Mouse (Mus musculus) kidney, postnatal 25 days (tissue): ENCODE results near the gene Pars2.
A peak's percentile ranks its signal among the peaks of the same experiment; 100 is the strongest.

ENCODE experiments used
- DNase-seq, 2 experiments: peaks; one replicate each; pipeline ENCODE4 v3.0.0; 2021; ENCODE audit warnings: mixed read lengths in 2 of 2

Gene Pars2

DNA sequence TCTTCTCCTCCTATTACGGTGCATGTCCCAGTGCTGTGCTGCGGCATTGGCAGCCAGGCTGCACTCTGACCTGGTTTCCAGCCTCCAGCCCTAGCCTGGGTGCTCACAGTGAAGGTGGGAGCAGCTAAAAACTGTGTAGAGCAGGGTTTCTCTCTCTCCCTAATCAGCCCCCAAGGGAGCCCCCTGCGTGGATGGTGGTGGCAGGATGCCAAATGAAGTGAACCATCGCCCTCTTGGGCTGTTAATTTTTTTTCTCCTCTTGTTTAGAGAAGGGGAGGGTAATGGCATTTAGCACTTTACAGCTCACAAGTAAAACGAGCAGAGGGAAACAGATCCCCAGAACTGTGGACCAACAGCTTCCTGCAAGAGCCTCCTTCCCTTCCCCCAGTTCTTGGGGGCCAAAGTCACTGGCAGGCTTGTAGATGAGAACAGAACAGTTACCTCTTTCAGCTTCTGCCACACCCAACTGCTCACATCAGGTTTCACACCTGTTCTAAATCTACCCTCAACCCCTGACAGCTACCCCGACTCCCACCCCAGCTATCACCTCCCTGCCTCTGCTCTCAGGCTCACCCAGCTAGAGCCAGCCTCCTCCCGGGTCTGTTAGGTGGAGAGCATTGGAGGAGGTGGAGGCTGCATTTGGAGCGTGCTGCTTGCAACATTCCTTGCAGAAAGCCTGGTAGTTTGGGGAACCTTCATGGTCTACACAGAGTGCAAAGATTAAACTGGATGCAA, 7.2 kb upstream of the Pars2 start:
- peak; percentile 52 to 62 for DNase-seq

DNA sequence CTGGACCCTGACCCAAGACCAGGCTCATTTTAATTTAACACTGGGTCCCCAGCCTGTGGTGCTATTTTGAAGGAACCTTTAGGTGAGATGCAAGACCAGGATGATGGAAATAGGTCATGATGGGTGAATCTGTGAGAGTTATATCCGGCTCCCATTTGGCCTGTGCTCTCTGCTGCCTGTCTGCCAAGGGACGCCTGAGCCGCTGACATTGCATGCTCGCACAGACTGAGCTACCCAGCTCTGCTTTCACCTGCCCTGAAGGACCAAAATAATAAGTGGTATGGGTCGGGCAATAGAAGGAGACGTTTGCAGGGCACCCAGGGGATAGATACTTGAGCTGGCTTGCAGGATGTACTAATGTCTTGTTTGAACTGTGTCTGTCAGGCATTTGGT, 6.7 kb upstream of the Pars2 start:
- DNase-seq, result no peak

DNA sequence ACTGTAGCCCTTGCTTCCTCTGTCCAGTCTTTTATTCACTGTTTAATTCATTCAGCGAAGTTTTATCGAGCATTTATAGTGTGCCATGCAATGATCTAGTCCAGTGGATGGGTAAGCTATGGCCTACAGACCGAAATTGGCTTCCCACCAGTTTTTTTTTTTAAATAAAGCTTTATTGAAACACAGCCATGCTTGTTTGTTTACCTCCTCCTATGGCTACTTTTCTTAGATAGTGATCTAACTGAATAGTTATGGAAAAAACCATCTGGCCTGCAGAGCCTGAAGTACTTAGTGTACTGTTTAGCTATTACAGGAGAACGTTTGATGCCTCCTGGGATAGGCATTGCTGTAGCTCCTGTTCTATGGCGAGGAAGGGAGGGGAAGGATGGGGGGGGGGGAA, 5.1 kb upstream of the Pars2 start:
- no peak for DNase-seq

DNA sequence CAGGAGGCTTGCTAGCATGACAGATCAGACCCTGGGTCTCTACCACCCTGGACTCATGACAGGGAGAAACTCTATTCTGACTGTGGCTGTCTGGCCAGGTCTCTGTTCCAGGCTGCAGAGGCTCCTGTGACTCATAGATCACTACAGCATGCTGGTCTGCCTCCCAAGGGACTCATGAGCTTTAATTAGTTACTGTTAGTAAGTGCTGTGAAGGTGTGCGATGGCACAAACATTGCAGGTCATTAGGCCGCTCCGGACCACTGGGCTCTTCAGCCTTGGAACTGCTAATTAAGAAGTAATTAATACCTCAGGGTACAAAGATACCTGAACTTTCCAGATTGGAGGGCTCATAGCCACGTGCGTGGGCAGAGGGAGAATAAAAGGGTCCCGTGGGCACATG, 3.7 kb upstream of the Pars2 start:
- DNase-seq, result peak in 1 of 2 experiments; percentile 58

DNA sequence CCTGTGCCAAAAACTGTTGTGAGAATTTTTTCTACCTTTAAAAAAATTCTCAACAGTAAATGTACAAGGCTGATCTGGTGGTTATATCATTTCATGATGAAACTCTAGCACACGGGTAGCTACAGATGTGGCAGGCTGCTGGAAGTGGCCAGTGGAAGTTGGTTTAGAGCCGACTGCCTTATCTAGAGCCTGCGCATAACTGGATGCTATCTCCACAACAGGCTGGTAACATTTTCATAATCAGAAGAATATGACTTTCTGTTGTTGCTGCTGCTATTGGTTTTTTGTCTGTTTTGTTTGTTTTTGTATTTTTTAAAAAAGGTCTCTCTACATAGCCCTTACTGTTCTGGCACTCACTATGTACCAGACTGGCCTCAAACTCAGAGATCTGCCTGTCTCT, 1.7 kb downstream of the Pars2 start:
- DNase-seq, result no peak

DNA sequence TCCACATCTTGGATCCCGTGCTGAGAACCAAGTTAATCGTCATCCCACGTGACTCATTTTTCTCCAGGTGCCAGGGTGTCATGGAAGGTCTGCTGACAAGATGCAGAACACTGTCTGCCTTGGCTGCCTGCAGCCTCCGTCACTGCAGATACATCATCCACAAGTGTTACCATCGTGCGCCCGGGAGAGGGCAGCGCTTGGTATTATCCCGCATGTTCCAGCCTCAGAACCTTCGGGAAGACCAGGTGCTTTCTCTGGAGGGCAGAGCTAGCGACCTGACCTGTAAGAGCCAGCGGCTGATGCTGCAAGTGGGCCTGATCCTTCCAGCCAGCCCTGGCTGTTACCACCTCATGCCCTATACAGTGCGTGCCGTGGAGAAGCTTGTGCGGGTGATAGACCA, 2.2 kb downstream of the Pars2 start:
- DNase-seq, result no peak

DNA sequence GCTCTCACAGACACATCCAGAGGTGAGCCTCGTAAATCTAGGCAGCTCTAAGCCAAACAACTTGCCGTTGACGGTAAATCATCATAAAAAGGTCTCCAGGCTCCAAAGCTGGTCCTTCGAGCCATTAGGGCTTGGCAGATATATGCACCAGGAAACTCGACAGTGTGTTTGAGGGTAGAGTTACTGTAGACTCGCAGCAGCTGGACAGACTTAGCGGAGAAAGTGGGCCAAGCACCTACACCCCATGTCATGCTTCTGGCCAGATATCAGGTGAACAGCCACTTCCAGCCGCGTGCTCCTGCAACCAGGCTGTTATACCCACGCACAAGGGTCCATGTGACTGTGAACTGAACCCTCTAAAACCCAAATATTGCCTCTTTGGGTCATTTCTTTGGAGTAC, 4.8 kb downstream of the Pars2 start:
- DNase-seq, result no peak

DNA sequence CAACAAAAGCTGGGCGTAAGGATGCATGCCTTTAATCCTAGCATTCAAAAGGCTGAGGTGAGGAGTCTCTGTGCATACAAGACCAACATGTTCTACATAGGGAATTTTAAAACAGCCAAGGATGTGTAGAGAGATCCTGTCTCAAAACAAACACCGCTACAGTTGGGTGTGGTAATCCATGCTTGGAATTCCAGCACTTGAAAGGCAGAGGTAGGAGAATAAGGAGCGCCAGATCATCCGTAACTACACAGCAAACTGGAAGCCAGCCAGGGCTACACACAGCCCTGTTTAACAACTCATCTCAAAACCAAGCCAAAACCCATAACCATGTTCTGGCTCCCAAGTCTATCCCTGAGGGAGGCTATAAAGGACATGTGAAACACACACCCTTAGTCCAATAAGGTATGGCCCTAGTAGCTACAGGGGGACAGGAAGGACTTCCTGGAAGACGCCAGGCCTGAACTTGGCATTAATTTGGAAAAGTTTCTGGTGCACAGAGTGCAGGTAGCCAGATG, 13.1 kb downstream of the Pars2 start:
- peak in 1 of 2 experiments; percentile 35 for DNase-seq

DNA sequence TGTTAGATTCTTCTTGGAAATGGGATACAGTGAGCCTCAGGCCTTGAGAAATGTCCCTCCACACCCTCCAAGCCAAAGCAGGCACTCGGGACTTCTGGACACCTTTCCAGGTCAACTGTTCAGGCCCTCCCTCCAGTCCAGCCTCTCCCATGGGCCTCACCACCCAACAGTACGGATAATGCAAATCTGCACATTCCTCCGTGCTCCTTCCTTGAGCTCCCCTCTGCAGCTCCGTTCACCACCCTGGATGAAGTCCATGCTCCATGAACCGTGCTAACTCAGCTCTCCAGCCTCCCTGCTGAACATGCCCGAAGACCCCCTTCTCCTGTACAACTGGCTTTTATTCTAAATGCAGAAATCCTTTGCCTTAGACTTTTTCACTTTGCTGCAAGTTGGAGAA, 13.8 kb downstream of the Pars2 start:
- peak; percentile 62 to 82 for DNase-seq

DNA sequence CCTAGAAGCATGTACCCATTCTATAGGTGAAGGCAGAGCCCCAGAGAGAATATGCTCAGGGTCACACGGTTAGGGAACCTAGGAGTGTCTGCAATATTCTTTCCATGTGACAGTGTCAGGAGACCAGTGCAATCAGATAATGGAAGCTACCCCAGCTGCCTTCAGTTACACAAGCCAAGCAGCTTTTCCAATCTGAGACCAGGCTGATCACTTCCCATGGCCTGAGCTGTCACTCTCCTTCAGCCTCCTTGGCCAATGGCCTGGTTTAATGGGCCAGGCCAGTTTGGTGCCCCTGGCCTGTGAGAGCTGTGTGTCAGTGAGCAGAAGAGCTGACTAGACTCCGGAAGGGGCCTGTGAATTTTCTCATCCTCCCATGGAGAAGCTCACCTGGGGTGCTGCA, 14.4 kb downstream of the Pars2 start:
- no peak for DNase-seq

DNA sequence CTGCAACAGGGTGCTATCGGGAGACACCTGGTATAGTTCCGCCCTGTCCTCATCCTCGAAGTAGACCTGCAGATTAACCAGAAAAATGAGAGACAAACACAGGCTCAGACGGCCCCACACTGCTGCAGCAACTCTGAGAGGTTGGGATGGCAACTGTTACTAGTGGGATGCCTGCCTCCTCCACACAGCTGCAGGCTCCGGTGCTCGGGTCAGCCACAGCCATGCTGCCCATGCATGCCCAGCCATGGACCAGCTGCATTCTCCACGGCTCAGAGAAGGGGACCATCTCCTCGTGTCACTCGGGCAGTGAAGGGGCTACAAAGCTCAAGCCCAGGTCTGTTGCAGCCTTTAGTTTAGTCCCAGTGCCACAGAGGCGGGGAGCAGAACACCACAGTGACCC, 14.8 kb downstream of the Pars2 start:
- no peak for DNase-seq

DNA sequence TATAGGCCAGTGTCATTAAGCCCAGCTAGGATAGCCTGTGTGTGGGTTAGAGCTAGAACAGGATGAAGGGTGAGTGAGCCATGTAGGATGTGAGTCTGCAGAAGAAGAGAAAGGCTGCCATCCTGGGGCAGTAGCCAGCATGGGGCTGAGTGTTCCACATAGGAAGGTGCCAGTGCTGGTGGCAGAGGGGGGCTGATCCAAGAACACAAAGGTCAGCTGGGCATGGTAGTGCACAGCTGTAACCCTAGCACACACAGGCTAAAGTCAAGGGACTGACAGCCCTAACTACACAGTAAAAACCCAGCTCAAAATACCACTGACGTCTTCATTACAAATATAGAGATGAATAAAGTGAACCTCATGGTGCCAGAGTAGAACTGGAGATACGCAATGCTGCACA, 15.7 kb downstream of the Pars2 start:
- no peak for DNase-seq

DNA sequence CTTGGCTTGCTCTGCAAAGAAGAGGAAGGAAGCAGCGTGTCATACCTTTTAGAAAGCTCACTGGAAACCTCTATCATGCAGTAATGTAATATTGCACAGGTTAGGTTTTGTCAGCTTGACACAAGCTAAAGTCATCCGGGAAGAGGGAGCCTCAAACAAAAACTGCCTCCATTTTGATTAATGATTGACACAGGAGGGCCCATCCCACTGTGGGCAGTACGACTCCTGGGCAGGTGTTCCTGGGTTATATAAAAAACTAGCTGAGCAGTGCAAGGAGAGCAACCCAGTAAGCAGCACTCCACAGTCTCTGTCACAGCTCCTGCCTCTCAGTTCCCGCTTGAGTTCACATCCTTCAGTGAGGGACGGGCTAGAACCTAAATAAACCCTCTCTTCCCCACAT, 25.9 kb downstream of the Pars2 start:
- DNase-seq, result peak; percentile 18 to 60

DNA sequence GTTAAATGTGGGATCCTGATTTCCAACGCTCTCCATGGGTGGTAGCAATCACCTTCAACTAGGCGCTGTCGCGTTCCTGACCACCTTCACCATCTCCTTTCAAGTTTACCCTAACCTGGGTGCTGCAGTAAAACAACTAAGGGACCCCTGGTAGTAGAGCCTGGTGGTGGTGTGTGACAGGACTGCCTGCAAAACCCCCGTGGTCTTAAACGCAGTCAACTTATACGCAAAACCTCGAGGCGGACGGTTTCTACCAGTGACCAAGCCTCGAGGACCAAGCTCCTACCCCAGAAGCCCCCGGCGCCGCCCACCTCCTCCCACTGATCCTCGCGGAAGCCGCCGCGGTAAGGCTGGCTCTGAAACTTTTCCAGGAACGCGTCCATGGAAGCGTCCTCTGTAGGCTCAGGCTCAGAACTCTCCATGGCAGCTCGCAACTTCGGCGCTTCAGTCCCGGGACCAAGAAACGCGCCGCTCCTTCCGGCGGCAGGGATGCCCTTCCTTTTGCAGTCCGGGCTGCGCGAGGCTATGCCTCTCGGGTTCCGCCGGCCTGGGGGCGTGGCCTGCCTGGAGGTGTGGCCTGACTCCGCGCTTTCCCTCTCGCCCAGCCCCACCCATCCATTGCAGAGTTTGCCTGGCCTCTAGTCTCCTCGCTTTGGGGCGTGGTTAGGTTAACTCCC, 27.7 kb downstream of the Pars2 start, which contains the start of gene Ttc4:
Gene Ttc4 (minus strand): TSS at position 503 of the 677 bp plus-strand sequence.
- peak; percentile 93 to 94 for DNase-seq

DNA sequence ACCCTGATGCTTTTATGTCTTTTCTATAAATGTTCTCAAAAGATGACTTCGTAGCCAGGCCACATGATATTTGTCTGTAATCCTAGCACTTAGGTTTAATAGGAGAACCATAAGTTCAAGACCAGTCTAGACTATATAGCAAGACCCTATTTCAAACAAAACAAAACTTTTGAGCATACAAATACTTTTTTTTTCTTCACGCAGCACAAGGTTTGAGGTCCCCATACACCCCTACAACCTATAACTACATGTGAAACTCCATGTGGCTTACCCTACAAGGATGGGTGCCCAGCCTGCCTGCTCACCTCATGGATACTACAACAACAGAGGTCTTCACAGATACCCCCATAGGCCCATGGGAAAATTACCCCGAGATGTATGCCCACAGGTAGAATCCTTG, 28.3 kb downstream of the Pars2 start:
- no peak for DNase-seq

DNA sequence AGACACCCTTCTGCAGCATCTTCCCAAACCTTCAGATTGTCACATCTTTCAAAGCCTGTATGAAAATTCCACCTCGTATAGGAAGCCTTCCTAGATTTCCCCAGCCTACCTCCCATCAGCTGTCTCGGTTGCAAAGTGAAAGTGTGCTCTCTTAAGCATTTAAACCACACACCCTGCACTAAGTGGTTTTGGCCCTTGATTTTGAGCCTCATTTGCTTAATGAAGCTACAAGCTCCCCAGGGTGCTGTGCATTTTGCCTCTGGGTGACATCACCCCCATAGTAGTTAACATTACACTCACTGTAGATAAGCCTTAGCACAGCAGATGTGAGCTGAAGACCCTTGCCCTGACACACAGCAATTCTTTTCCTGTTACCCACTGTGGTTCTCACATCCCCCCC, 30.1 kb downstream of the Pars2 start:
- DNase-seq, result no peak

DNA sequence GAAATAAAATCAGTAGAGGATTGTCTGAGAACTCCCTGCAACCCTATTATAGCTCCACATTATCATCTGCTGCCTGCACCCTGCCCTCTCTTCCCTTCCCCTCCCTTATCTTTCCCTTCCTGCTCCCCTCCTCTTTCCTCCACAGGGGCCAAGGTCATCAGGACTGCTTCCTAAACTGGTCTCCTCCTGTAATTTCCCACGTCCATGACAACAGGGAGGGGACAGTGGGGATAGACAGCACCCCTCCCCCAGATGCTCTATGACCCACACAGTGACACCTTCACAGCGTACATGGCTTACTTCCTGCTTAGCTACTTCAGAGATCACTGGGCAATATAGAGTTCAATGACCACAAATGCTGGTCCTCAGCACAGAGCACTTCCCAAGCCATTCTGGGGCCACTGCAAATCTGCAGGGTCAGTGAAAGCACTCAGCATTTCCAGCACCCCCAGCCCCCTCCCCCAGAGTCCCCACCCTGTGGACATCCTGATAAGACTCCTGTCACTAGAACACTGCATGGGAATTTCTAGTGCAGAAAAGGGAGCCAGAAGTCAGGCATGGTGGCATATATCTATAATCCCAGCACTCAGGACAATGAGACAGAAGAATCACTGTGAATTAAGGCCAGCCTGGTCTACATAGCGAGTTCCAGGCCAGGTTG, 37.9 kb downstream of the Pars2 start:
- DNase-seq, result no peak

DNA sequence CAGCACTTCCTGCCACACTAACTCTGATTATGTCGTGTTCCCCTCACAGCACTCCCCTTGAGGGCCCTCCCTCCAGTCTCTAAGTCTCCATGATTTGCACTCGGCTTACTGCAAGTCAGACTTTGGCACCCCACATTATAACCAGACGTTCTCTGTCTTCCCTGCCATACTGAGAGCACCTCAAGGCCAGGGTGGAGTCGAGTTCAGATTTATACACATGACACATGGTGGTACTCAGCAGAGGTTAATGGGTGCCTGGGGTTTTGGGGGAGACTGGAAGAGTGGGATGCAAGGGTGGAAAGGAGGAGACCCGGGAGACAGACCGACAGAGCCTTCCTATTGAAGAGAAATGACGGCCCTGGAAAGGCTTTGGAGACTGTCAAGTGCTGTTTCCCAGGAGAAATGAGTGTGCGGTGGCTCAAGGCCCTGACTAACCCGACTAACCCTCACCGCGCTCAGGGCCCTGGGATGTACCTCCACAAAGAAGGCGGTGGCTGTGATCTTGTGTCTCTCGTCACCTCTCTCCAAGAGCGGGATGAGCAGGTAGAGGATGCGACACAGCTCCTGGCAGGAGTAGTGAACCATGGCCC, 43.1 kb downstream of the Pars2 start:
- DNase-seq, result no peak

DNA sequence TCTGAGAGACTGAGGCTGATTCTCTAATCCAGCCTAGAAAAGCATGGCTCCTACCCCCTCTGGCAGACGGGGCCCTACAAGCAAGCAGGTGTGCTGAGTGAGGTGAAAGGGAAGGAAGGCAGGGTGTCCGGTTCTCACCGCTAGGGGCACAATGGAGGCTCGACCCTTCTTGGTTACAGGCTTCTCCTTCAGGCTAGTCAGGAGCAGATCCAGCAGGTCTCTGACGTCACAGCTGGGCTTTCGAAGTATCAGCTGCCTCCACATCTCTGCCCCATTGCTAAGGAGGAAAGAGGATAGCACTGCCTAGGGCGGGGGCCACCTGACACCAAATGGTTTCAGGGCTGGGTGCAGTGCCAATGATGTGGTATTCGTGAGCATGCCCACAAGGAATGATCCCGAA, 49.1 kb downstream of the Pars2 start:
- DNase-seq, result peak; percentile 61 to 70

DNA sequence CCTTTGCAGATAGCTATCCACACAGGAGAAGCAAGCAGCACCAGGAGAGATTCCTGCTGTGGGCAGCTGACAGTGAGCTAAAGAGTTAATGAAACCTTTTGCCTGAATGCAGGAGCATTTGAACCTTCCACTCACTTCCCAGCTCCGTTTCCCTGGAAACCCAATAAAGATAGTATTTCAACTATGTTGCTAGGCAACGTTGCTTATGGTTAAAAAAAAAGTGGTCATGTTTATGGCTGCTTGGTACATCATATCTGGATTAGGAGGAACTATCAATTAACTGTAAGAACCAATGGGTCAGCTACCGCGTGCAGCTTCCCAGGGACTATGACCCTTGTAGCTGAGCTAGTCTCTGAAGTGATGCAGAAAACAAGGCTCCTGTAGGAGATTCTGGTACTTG, 49.9 kb downstream of the Pars2 start:
- no peak for DNase-seq

DNA sequence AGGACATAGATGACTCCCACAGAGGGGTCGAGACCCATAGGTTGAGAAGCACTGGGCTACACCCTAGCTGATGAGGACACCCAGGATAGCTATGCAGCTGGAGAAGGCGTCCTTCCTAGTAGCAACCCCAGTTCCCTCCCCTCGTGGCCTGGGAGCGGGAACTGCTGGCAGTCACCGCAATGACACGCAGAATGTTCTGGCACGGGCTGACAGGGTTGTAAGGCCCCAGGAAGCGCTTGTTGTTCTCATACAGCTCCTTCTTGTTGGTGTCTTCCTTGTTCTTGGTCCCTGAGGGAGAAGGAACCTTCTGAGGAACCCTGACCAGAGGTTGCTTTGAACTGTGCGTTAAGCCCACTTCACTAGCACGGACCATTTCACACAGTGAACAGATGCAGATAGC, 53.1 kb downstream of the Pars2 start:
- no peak for DNase-seq

DNA sequence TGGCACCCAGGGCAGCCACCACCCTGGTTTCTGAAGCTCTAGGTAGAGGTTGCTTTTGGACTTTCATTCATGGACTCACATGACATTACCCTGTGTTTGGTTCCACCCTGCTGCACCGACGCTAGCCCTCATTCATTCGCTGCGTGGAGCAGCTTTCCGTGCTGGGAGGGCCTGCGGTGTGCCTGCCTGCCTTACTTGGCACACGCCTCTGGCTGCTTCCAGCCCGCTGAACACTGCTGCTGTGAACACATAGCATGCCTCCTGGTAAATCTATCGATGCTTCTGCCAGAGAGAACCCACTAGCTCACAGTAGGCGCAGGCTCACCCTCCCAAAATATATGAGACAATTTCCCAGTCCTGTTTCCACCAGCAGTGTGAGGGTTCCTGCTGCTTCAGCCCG, 53.5 kb downstream of the Pars2 start:
- DNase-seq, result peak; percentile 42 to 76
